Mouse (Mus musculus) limb, embryonic 13.5 days (tissue): ENCODE results near the gene Dynlrb2. TPM values are rescaled to one million over a fixed set of nuclear protein-coding genes. Genes with fewer than 3 reads are reported as not detected.

Experiments
- ATAC-seq: fragments of 200-750 bp; cut with Nextera tagmentation; 2 replicates; pipeline ENCODE4 v1.8.0; 2017; ENCODE audit warnings: low read depth, moderate number of reproducible peaks, moderate TSS enrichment; ENCODE audit not compliant: low FRiP score
- H3K27ac ChIP-seq: fragments of 300-500 bp; sonication (generic); 2 replicates; pipeline ENCODE4 v1.5.1; 2015; ENCODE audit warnings: inconsistent platforms, mild to moderate bottlenecking, moderate library complexity
- H3K27me3 ChIP-seq: fragments of 300-500 bp; sonication (generic); 2 replicates; pipeline ENCODE4 v1.6.1; 2015; ENCODE audit warnings: mild to moderate bottlenecking, inconsistent platforms
- H3K36me3 ChIP-seq: fragments of 300-500 bp; sonication (generic); 2 replicates; pipeline ENCODE4 v1.6.1; 2015; ENCODE audit warnings: inconsistent platforms, mild to moderate bottlenecking, moderate library complexity
- H3K4me1 ChIP-seq: fragments of 300-500 bp; sonication (generic); 2 replicates; pipeline ENCODE4 v1.6.1; 2015; ENCODE audit warnings: inconsistent platforms
- H3K4me2 ChIP-seq: fragments of 300-500 bp; sonication (generic); replicated peaks from 2 replicates; pipeline ENCODE4 v1.6.1; 2015; ENCODE audit warnings: inconsistent platforms, mild to moderate bottlenecking, moderate library complexity
- H3K4me3 ChIP-seq: fragments of 300-500 bp; sonication (generic); 2 replicates; pipeline ENCODE4 v1.5.1; 2015; ENCODE audit warnings: moderate library complexity, mild to moderate bottlenecking, inconsistent platforms
- H3K9ac ChIP-seq: fragments of 300-500 bp; sonication (generic); 2 replicates; pipeline ENCODE4 v1.6.1; 2015; ENCODE audit warnings: mild to moderate bottlenecking, inconsistent platforms
- H3K9me3 ChIP-seq: fragments of 300-500 bp; sonication (generic); 2 replicates; pipeline ENCODE4 v1.6.1; 2016; ENCODE audit warnings: inconsistent platforms
- WGBS: fragments of 180-500 bp; shearing (Covaris S2); methylation state at CpG from one replicate; pipeline ENCODE4 v1.1.7; 2015; 5-methylcytosine and 5-hydroxymethylcytosine counted together
- polyA plus RNA-seq: library from polyadenylated mRNA; unstranded; fragments of >200 nt; fragmentation: Nextera tagmentation; extraction: Ambion mirVana; gene quantifications from 2 replicates; pipeline ENCODE4 v1.2.1, GENCODE M21; 2015

The Dynlrb2 gene
- polyA plus RNA-seq, 1 experiment from 2014 or later, result not detected

GRCm38 (mm10) chr8:116508721-116509120 lies 3.9 kb downstream of the Dynlrb2 start:
- Histone ChIP-seq H3K4me3 (no peak overlapping the region), H3K4me2 (no peak overlapping the region), H3K4me1 (peaks cover 11% of the 10 kb centered on the region; the same call in 1 of the 2 replicates), H3K9ac (no peak overlapping the region), H3K9me3 (no peaks in the 10 kb centered on the region), H3K36me3 (no peaks in the 10 kb centered on the region), H3K27ac (no peak overlapping the region), H3K27me3 (no peaks in the 10 kb centered on the region)
- no peak for ATAC-seq
- 59% methylated on average over 5 of the region's 5 CpGs for WGBS

GRCm38 (mm10) chr8:116509247-116509646 lies 4.5 kb downstream of the Dynlrb2 start:
- H3K27me3 ChIP-seq, result no peaks in the 10 kb centered on the region
- H3K36me3 ChIP-seq, result no peaks in the 10 kb centered on the region
- no peak for ATAC-seq
- WGBS, result 58% methylated on average over 3 of the region's 3 CpGs
- H3K4me1 ChIP-seq, result peaks cover 7% of the 10 kb centered on the region; the same call in 1 of the 2 replicates
- H3K9me3 ChIP-seq, result no peaks in the 10 kb centered on the region
- no peak overlapping the region for H3K4me2 ChIP-seq
- no peak overlapping the region for H3K27ac ChIP-seq
- no peak overlapping the region for H3K9ac ChIP-seq
- H3K4me3 ChIP-seq, result no peak overlapping the region

GRCm38 (mm10) chr8:116519676-116520075 lies 14.9 kb downstream of the Dynlrb2 start:
- 81% methylated on average over 5 of the region's 5 CpGs for WGBS
- Histone ChIP-seq H3K9me3 (peaks cover 13% of the 10 kb centered on the region), H3K4me2 (no peak overlapping the region), H3K27ac (no peak overlapping the region), H3K36me3 (no peaks in the 10 kb centered on the region), H3K27me3 (no peaks in the 10 kb centered on the region), H3K4me1 (no peaks in the 10 kb centered on the region), H3K4me3 (no peak overlapping the region), H3K9ac (no peak overlapping the region)
- no peak for ATAC-seq

GRCm38 (mm10) chr8:116521208-116521607 lies 16.4 kb downstream of the Dynlrb2 start:
- H3K4me2 ChIP-seq, result no peak overlapping the region
- no peak overlapping the region for H3K4me3 ChIP-seq
- WGBS, result 92% methylated on average over 4 of the region's 4 CpGs

GRCm38 (mm10) chr8:116521641-116522040 lies 16.9 kb downstream of the Dynlrb2 start:
- no peak for ATAC-seq
- H3K4me2 ChIP-seq, result no peak overlapping the region
- WGBS, result 87% methylated on average over 3 of the region's 3 CpGs

More at GRCm38 (mm10) chr8:116521208-116521607, 16.4 kb downstream of the Dynlrb2 start:
- ATAC-seq, result no peak
- peaks cover 13% of the 10 kb centered on the region for H3K9me3 ChIP-seq
- H3K27ac ChIP-seq, result no peak overlapping the region
- H3K4me1 ChIP-seq, result no peaks in the 10 kb centered on the region
- H3K9ac ChIP-seq, result no peak overlapping the region
- H3K36me3 ChIP-seq, result no peaks in the 10 kb centered on the region
- H3K27me3 ChIP-seq, result no peaks in the 10 kb centered on the region

GRCm38 (mm10) chr8:116522104-116522767 lies 17.5 kb downstream of the Dynlrb2 start:
- 84% methylated on average over 11 of the region's 11 CpGs for WGBS
- Histone ChIP-seq H3K9ac (no peak overlapping the region), H3K4me1 (no peaks in the 10 kb centered on the region), H3K27ac (no peak overlapping the region), H3K4me3 (no peak overlapping the region), H3K27me3 (no peaks in the 10 kb centered on the region), H3K4me2 (no peak overlapping the region), H3K9me3 (peaks cover 4% of the 10 kb centered on the region), H3K36me3 (no peaks in the 10 kb centered on the region)
- ATAC-seq, result no peak

More at GRCm38 (mm10) chr8:116521641-116522040, 16.9 kb downstream of the Dynlrb2 start:
- Histone ChIP-seq H3K9me3 (peaks cover 10% of the 10 kb centered on the region), H3K27me3 (no peaks in the 10 kb centered on the region), H3K4me1 (no peaks in the 10 kb centered on the region), H3K27ac (no peak overlapping the region), H3K36me3 (no peaks in the 10 kb centered on the region), H3K4me3 (no peak overlapping the region), H3K9ac (no peak overlapping the region)

GRCm38 (mm10) chr8:116524915-116525314 lies 20.1 kb downstream of the Dynlrb2 start:
- no peak overlapping the region for H3K4me3 ChIP-seq
- 88% methylated on average over 7 of the region's 7 CpGs for WGBS
- H3K9ac ChIP-seq, result no peak overlapping the region
- H3K27me3 ChIP-seq, result no peaks in the 10 kb centered on the region
- no peaks in the 10 kb centered on the region for H3K36me3 ChIP-seq
- no peak for ATAC-seq
- H3K4me2 ChIP-seq, result no peak overlapping the region
- no peaks in the 10 kb centered on the region for H3K9me3 ChIP-seq
- H3K27ac ChIP-seq, result no peak overlapping the region
- no peaks in the 10 kb centered on the region for H3K4me1 ChIP-seq

- WGBS, result 72% methylated on average over 7 of the region's 7 CpGs
- H3K9me3 ChIP-seq, result peaks cover 3% of the 10 kb centered on the region; the same call in 1 of the 2 replicates
- no peak overlapping the region for H3K4me3 ChIP-seq
- H3K9ac ChIP-seq, result no peak overlapping the region
- ATAC-seq, result no peak
- no peaks in the 10 kb centered on the region for H3K4me1 ChIP-seq
- no peaks in the 10 kb centered on the region for H3K36me3 ChIP-seq
- no peaks in the 10 kb centered on the region for H3K27me3 ChIP-seq
- H3K4me2 ChIP-seq, result no peak overlapping the region
- H3K27ac ChIP-seq, result no peak overlapping the region
Observed at GRCm38 (mm10) chr8:116528736-116529135, 24.0 kb downstream of the Dynlrb2 start.

- ATAC-seq, result no peak
- Histone ChIP-seq H3K27me3 (0 out of 2 replicates have a peak, but pooled peaks cover 2% of the 10 kb centered on the region), H3K4me3 (no peak overlapping the region), H3K4me1 (no peaks in the 10 kb centered on the region), H3K27ac (no peak overlapping the region), H3K36me3 (no peaks in the 10 kb centered on the region), H3K9ac (no peak overlapping the region), H3K9me3 (peaks cover 4% of the 10 kb centered on the region; the same call in 1 of the 2 replicates), H3K4me2 (no peak overlapping the region)
- 80% methylated on average over 6 of the region's 6 CpGs for WGBS
Observed at GRCm38 (mm10) chr8:116533081-116533480, 28.3 kb downstream of the Dynlrb2 start.

GRCm38 (mm10) chr8:116536786-116537185 lies 32.0 kb downstream of the Dynlrb2 start:
- Histone ChIP-seq H3K9ac (no peak overlapping the region), H3K27me3 (0 out of 2 replicates have a peak, but pooled peaks cover 2% of the 10 kb centered on the region)
- 81% methylated on average over 5 of the region's 5 CpGs for WGBS

GRCm38 (mm10) chr8:116538763-116539162 lies 34.0 kb downstream of the Dynlrb2 start:
- Histone ChIP-seq H3K9ac (no peak overlapping the region), H3K27me3 (0 out of 2 replicates have a peak, but pooled peaks cover 2% of the 10 kb centered on the region), H3K4me1 (no peaks in the 10 kb centered on the region), H3K4me3 (no peak overlapping the region), H3K27ac (no peak overlapping the region), H3K36me3 (no peaks in the 10 kb centered on the region), H3K9me3 (0 out of 2 replicates have a peak, but pooled peaks cover under 1% of the 10 kb centered on the region), H3K4me2 (no peak overlapping the region)
- WGBS, result 22% methylated on average over 7 of the region's 7 CpGs
- no peak for ATAC-seq

More at GRCm38 (mm10) chr8:116536786-116537185, 32.0 kb downstream of the Dynlrb2 start:
- Histone ChIP-seq H3K9me3 (peaks cover 4% of the 10 kb centered on the region; the same call in 1 of the 2 replicates), H3K4me2 (no peak overlapping the region), H3K4me1 (no peaks in the 10 kb centered on the region), H3K36me3 (no peaks in the 10 kb centered on the region), H3K4me3 (no peak overlapping the region), H3K27ac (no peak overlapping the region)
- no peak for ATAC-seq

GRCm38 (mm10) chr8:116540136-116540535 lies 35.4 kb downstream of the Dynlrb2 start:
- H3K4me1 ChIP-seq, result no peaks in the 10 kb centered on the region
- 88% methylated on average over 1 of the region's 1 CpGs for WGBS

More at GRCm38 (mm10) chr8:116540136-116540535, 35.4 kb downstream of the Dynlrb2 start:
- H3K4me3 ChIP-seq, result no peak overlapping the region
- 0 out of 2 replicates have a peak, but pooled peaks cover 2% of the 10 kb centered on the region for H3K27me3 ChIP-seq
- H3K9me3 ChIP-seq, result no peaks in the 10 kb centered on the region
- H3K4me2 ChIP-seq, result no peak overlapping the region
- ATAC-seq, result no peak
- H3K9ac ChIP-seq, result no peak overlapping the region
- no peak overlapping the region for H3K27ac ChIP-seq
- H3K36me3 ChIP-seq, result no peaks in the 10 kb centered on the region
